Mouse (Mus musculus) G1E (cell line): ENCODE results near the gene Trip12.

Source experiments
- CTCF ChIP-seq: IDR thresholded peaks from 2 replicates; pipeline ENCODE4 v1.5.1; 2012; ENCODE audit warnings: low read depth, low read length, inconsistent platforms, mixed read lengths
- TAL1 ChIP-seq: conservative IDR thresholded peaks from 2 replicates; pipeline ENCODE4 v1.6.1; 2012; ENCODE audit warnings: low read depth, low read length, inconsistent platforms, mixed read lengths

DNA sequence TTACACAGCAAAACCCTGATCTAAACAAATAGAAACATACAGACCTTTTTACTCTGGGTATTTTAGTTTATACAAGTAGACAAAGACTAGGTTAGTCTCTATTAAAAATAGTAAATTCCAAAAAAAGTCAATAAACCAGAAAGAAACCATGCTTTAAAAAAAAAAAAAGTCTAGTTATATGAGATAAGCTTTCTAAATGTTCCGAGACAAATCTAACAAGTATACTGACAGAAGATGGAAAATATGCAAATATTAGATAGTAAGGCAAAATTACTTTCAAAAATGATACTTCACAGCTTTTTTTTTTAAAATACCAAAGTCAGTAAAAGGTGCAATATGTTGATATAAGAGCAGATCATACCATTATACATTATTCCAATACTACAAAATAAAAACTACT, 22.7 kb downstream of the Trip12 start:
- TF ChIP-seq CTCF (no peak), TAL1 (no peak)
